Mouse (Mus musculus) lung, postnatal 0 days (tissue): Measurements from ENCODE around the gene Crkl.

Experiments used
- CTCF ChIP-seq: IDR thresholded peaks from 2 replicates; pipeline ENCODE4 v1.5.1; 2016; ENCODE audit warnings: antibody characterized with exemption, mild to moderate bottlenecking
- EP300 ChIP-seq: IDR thresholded peaks from 2 replicates; pipeline ENCODE4 v1.6.1; 2016; ENCODE audit warnings: antibody characterized with exemption, mild to moderate bottlenecking, control low read depth

- TF ChIP-seq EP300 (no peak), CTCF (no peak)
Observed at GRCm38 (mm10) chr16:17451541-17452372, at the start of gene Crkl.
